Mouse (Mus musculus) kidney, embryonic 16.5 days (tissue): ENCODE measurements at regions not wholly inside any gene's neighbourhood (a gene's known extent, or its start where the extent isn't known, plus 50 kb on each side); places are given as distances from the start of the nearest gene placed in this dataset.
"Not testable (repeated sequence)": the region's sequence is repeated elsewhere in the genome, so short reads cannot be mapped to it uniquely, and the experiment has no call there.

Experiments used
- ATAC-seq: fragments of 200-750 bp; cut with Nextera tagmentation; 2 replicates; pipeline ENCODE4 v1.8.0; 2017; ENCODE audit warnings: moderate TSS enrichment; ENCODE audit not compliant: low FRiP score, low TSS enrichment
- H3K27ac ChIP-seq: fragments of 300-500 bp; sonication (generic); 2 replicates; pipeline ENCODE4 v1.5.1; 2014; ENCODE audit warnings: low read length
- H3K27me3 ChIP-seq: fragments of 300-500 bp; sonication (generic); 2 replicates; pipeline ENCODE4 v1.6.1; 2014; ENCODE audit warnings: low read length, control low read depth, mixed read lengths; ENCODE audit not compliant: insufficient read depth
- H3K36me3 ChIP-seq: fragments of 300-500 bp; sonication (generic); 2 replicates; pipeline ENCODE4 v1.6.1; 2014; ENCODE audit warnings: low read length, control low read depth, mixed read lengths; ENCODE audit not compliant: insufficient read depth
- H3K4me1 ChIP-seq: fragments of 300-500 bp; sonication (generic); 2 replicates; pipeline ENCODE4 v1.6.1; 2014; ENCODE audit warnings: low read length, control low read depth, mixed read lengths; ENCODE audit not compliant: insufficient read depth
- H3K4me2 ChIP-seq: fragments of 300-500 bp; sonication (generic); replicated peaks from 2 replicates; pipeline ENCODE4 v1.6.1; 2014; ENCODE audit warnings: low read depth, low read length
- H3K4me3 ChIP-seq: fragments of 300-500 bp; sonication (generic); 2 replicates; pipeline ENCODE4 v1.5.1; 2014; ENCODE audit warnings: mild to moderate bottlenecking, low read length
- H3K9ac ChIP-seq: fragments of 300-500 bp; sonication (generic); replicated peaks from 2 replicates; pipeline ENCODE4 v1.6.1; 2014; ENCODE audit warnings: low read length
- H3K9me3 ChIP-seq: fragments of 300-500 bp; sonication (generic); 2 replicates; pipeline ENCODE4 v1.6.1; 2016; ENCODE audit warnings: low read length, control low read depth
- WGBS: fragments of 180-500 bp; shearing (Covaris S2); extraction: QIAGEN DNeasy Blood & Tissue Kit; methylation state at CpG from one replicate; pipeline ENCODE4 v1.1.7; 2014; 5-methylcytosine and 5-hydroxymethylcytosine counted together

- Histone ChIP-seq H3K27me3 (no peaks in the 10 kb centered on the region), H3K9ac (no peak overlapping the region), H3K9me3 (no peaks in the 10 kb centered on the region), H3K36me3 (no peaks in the 10 kb centered on the region), H3K4me3 (no peak overlapping the region), H3K27ac (no peak overlapping the region), H3K4me1 (no peaks in the 10 kb centered on the region), H3K4me2 (no peak overlapping the region)
- WGBS: 82% methylated on average over 14 of the region's 14 CpGs
- ATAC-seq: no peak
Observed at GRCm38 (mm10) chr1:152220804-152221565, 131.1 kb upstream of the 1700025G04Rik start.

GRCm38 (mm10) chr1:152219752-152220151, 129.8 kb upstream of the 1700025G04Rik start:
- H3K27ac ChIP-seq, H3K9me3 ChIP-seq, H3K27me3 ChIP-seq, H3K36me3 ChIP-seq, H3K9ac ChIP-seq, ATAC-seq, H3K4me1 ChIP-seq, H3K4me3 ChIP-seq, H3K4me2 ChIP-seq: not testable (repeated sequence)
- 80% methylated on average over 3 of the region's 5 CpGs for WGBS

GRCm38 (mm10) chr1:152217404-152217803, 127.5 kb upstream of the 1700025G04Rik start:
- no peak overlapping the region for H3K4me2 ChIP-seq
- WGBS: 50% methylated on average over 4 of the region's 4 CpGs
- H3K4me1 ChIP-seq: no peaks in the 10 kb centered on the region
- H3K4me3 ChIP-seq: no peak overlapping the region
- no peak for ATAC-seq
- no peaks in the 10 kb centered on the region for H3K9me3 ChIP-seq
- H3K9ac ChIP-seq: no peak overlapping the region
- H3K27ac ChIP-seq: no peak overlapping the region
- no peaks in the 10 kb centered on the region for H3K36me3 ChIP-seq
- H3K27me3 ChIP-seq: no peaks in the 10 kb centered on the region

GRCm38 (mm10) chr1:152214376-152214775, 124.5 kb upstream of the 1700025G04Rik start:
- no peak for ATAC-seq
- no peak overlapping the region for H3K4me2 ChIP-seq
- H3K36me3 ChIP-seq: no peaks in the 10 kb centered on the region
- WGBS: 78% methylated on average over 2 of the region's 2 CpGs
- H3K9me3 ChIP-seq: no peaks in the 10 kb centered on the region
- no peak overlapping the region for H3K27ac ChIP-seq
- no peak overlapping the region for H3K9ac ChIP-seq
- H3K4me1 ChIP-seq: no peaks in the 10 kb centered on the region
- no peaks in the 10 kb centered on the region for H3K27me3 ChIP-seq
- no peak overlapping the region for H3K4me3 ChIP-seq

- H3K4me3 ChIP-seq: no peak overlapping the region
- 0 out of 2 replicates have a peak, but pooled peaks cover 6% of the 10 kb centered on the region for H3K4me1 ChIP-seq
- no peak overlapping the region for H3K9ac ChIP-seq
- H3K27ac ChIP-seq: no peak overlapping the region
- H3K9me3 ChIP-seq: 0 out of 2 replicates have a peak, but pooled peaks cover 2% of the 10 kb centered on the region
- ATAC-seq: peak; percentile 71
- no peaks in the 10 kb centered on the region for H3K36me3 ChIP-seq
- WGBS: 50% methylated on average over 2 of the region's 2 CpGs
- H3K4me2 ChIP-seq: no peak overlapping the region
- H3K27me3 ChIP-seq: no peaks in the 10 kb centered on the region
Observed at GRCm38 (mm10) chr1:152203187-152203586, 113.3 kb upstream of the 1700025G04Rik start.

- Histone ChIP-seq H3K27me3 (no peaks in the 10 kb centered on the region), H3K4me3 (no peak overlapping the region), H3K36me3 (no peaks in the 10 kb centered on the region), H3K27ac (no peak overlapping the region), H3K4me1 (no peaks in the 10 kb centered on the region), H3K9me3 (no peaks in the 10 kb centered on the region), H3K4me2 (no peak overlapping the region), H3K9ac (no peak overlapping the region)
- WGBS: 44% methylated on average over 6 of the region's 6 CpGs
- ATAC-seq: no peak
Observed at GRCm38 (mm10) chr1:152188700-152189099, 98.8 kb upstream of the 1700025G04Rik start.

GRCm38 (mm10) chr1:152184956-152185355, 95.0 kb upstream of the 1700025G04Rik start:
- Histone ChIP-seq H3K4me1 (no peaks in the 10 kb centered on the region), H3K4me2 (no peak overlapping the region), H3K36me3 (no peaks in the 10 kb centered on the region), H3K27me3 (no peaks in the 10 kb centered on the region), H3K27ac (no peak overlapping the region), H3K9ac (no peak overlapping the region), H3K4me3 (no peak overlapping the region), H3K9me3 (no peaks in the 10 kb centered on the region)
- 86% methylated on average over 3 of the region's 3 CpGs for WGBS
- no peak for ATAC-seq

- Histone ChIP-seq H3K4me1 (no peaks in the 10 kb centered on the region), H3K4me3 (no peak overlapping the region), H3K36me3 (no peaks in the 10 kb centered on the region), H3K9me3 (no peaks in the 10 kb centered on the region), H3K27ac (no peak overlapping the region), H3K27me3 (no peaks in the 10 kb centered on the region), H3K9ac (no peak overlapping the region), H3K4me2 (no peak overlapping the region)
- 86% methylated on average over 9 of the region's 9 CpGs for WGBS
- no peak for ATAC-seq
Observed at GRCm38 (mm10) chr1:152176267-152176970, 86.5 kb upstream of the 1700025G04Rik start.

- no peak overlapping the region for H3K27ac ChIP-seq
- H3K27me3 ChIP-seq: no peaks in the 10 kb centered on the region
- H3K4me3 ChIP-seq: no peak overlapping the region
- ATAC-seq: no peak
- no peaks in the 10 kb centered on the region for H3K9me3 ChIP-seq
- no peak overlapping the region for H3K4me2 ChIP-seq
- WGBS: 89% methylated on average over 3 of the region's 3 CpGs
- no peak overlapping the region for H3K9ac ChIP-seq
- H3K4me1 ChIP-seq: no peaks in the 10 kb centered on the region
- no peaks in the 10 kb centered on the region for H3K36me3 ChIP-seq
Observed at GRCm38 (mm10) chr1:152175691-152176090, 85.8 kb upstream of the 1700025G04Rik start.

GRCm38 (mm10) chr1:152174464-152174863, 84.5 kb upstream of the 1700025G04Rik start:
- Histone ChIP-seq H3K27ac (no peak overlapping the region), H3K9me3 (no peaks in the 10 kb centered on the region)
- WGBS: 92% methylated on average over 4 of the region's 4 CpGs

More at GRCm38 (mm10) chr1:152174464-152174863, 84.5 kb upstream of the 1700025G04Rik start:
- no peaks in the 10 kb centered on the region for H3K27me3 ChIP-seq
- ATAC-seq: no peak
- no peaks in the 10 kb centered on the region for H3K36me3 ChIP-seq
- no peaks in the 10 kb centered on the region for H3K4me1 ChIP-seq
- no peak overlapping the region for H3K4me3 ChIP-seq
- H3K4me2 ChIP-seq: no peak overlapping the region
- H3K9ac ChIP-seq: no peak overlapping the region
